Mouse (Mus musculus): ENCODE results near the gene Gm13277.
"Not testable (repeated sequence)": the region's sequence is repeated elsewhere in the genome, so short reads cannot be mapped to it uniquely, and the experiment has no call there.

DNA sequence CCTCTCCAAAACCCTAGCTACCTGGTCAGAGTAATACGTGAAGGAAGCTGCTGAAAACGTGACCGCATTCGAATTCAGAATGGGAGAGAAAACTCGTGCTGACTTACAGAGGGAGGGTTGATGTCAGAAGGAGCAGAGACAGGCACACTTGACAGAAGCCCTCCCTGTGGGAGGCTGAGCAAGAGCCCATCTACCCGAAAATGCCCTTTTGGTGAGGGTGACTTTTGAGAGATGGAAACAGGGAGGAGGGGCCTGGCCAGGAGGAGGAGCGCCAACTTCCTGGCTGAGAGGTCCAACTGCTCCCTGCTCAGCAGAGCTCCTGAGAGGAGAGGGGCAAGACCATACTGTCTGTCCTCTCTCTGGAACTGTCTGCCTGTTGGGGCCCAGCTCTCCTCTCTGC, 10.9 kb downstream of the Gm13277 start, which contains the start of gene Gm13285:
- TF ChIP-seq POLR2A (IDR thresholded peaks at IDR 0.05; ENCODE audit: low read depth, low read length); CTCF (conservative IDR thresholded peaks at IDR 0.05; ENCODE audit: insufficient read depth, insufficient read length, low read depth, low read length): not testable (repeated sequence)

Measured in kidney, adult 2 months (tissue).